Mouse (Mus musculus) inflammation-experienced regulatory T-cells (primary cell): Measurements from ENCODE around the gene Gm6205. TPM values are rescaled to one million over a fixed set of nuclear protein-coding genes. Genes with fewer than 3 reads are reported as not detected.

Experiments used
- polyA plus RNA-seq, 2 experiments: library from polyadenylated mRNA; unstranded; fragments of 100-300 nt; shearing (Covaris generic); gene quantifications; one replicate each; pipeline ENCODE4 v1.2.1; 2017

Gm6205 gene
- polyA plus RNA-seq = under 1 TPM in 1 of 2 experiments, not detected in 1; 0.72 TPM

DNA sequence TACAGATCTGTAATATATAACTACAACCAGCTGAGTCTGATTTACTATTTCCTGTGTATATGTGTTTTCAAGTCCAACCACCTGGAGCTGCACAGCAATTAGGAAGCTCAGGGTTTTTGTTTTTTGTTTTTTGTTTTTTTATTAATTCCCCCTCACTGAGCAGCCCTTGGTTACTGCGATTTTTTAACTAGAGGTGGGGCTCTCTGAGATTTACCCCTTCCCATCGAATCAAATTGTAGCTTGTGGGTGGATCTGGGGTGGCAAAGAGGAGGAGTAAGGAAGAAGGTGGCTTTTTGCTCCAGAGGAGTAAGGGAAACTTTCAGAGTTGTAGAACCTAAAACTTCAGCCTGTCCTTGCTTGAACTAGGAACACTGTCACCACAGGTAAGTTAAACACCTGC lies at the start of gene Gm6205:
TSS of gene Gm6205 (plus strand) at position 301 of the 400 bp plus-strand sequence.

DNA sequence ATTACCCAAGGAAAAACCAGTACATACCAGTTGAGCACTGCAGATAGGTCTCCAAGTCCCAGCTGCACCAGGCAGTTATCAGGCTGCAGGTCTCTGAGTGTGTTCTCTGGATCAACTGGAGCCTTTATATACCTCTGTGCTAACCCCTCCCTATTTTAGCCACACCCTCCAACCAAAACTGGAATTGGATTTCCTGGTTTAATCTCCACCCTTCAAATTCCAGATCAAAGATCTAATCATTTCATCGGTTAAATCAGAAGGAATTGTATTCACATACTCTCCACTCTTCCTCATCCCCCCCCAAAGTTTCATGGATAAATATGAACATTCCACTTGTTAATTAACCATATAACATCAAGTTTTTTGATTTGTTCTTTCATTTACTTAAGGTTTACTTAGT lies 31.9 kb upstream of the Gm6205 start, which contains the start of gene Gm3147:
TSS of gene Gm3147 (minus strand) at position 101 of the 400 bp plus-strand sequence.

DNA sequence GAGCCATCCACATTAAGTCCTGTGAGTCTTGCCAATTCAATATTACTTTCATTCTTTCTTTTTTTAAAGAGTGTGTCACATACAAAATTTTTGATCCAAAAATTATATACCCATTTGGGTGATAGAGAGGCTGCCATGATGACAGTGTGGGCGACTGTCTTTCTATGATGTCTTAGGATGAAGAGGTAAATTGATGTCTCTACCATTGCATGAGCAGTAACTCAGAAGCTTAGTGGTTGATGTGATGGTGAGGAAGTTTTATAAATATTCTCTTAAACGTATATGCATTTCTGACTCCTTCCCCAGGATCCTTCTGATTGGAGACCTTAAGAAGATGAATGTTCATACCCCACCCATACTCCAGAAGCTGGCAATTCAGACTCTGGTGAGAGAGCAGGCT lies 24.5 kb upstream of the Gm6205 start, which contains the start of gene Gm6509:
TSS of gene Gm6509 (plus strand) at position 301 of the 400 bp plus-strand sequence.

Other genes starting within 250 kb of the Gm6205 start
- under 1 TPM in 1 of 2 experiments, not detected in 1; 0.60 TPM for gene Gm7682, start 202.6 kb upstream of the Gm6205 start, polyA plus RNA-seq
- gene Gm3139, start 122.1 kb upstream of the Gm6205 start, polyA plus RNA-seq = 1 to 10 TPM in 1 of 2 experiments, under 1 TPM in 1; 0.87 to 2.4 TPM
- gene Gm3147, start 32.0 kb upstream of the Gm6205 start, polyA plus RNA-seq = not detected
- under 1 TPM; 0.17 to 0.28 TPM for gene Gm6509, start 24.4 kb upstream of the Gm6205 start, polyA plus RNA-seq
- 1 to 10 TPM; 1.2 to 3.1 TPM for gene Gm3183, start 217.1 kb downstream of the Gm6205 start, polyA plus RNA-seq